Mouse (Mus musculus): ENCODE data around the gene Pnn. TPM values are rescaled to one million over a fixed set of nuclear protein-coding genes. Genes with fewer than 3 reads are reported as not detected.
"Not testable (repeated sequence)": the region's sequence is repeated elsewhere in the genome, so short reads cannot be mapped to it uniquely, and the experiment has no call there.

Gene Pnn
- 10 to 100 TPM; 18.8 to 35.6 (median 25.9) TPM for total RNA-seq (2022)

- peak; percentile 98 for DNase-seq (ENCODE audit: low spot score)
These were observed at the start of gene Pnn for GRCm38 (mm10) chr12:59066448-59067077. Gene Pnn, plus strand, starts transcription at chr12:59066884.

GRCm38 (mm10) chr12:59017970-59018369 lies 48.7 kb upstream of the Pnn start:
- no peak for DNase-seq (ENCODE audit: low spot score)

GRCm38 (mm10) chr12:59019891-59020290 lies 46.8 kb upstream of the Pnn start:
- DNase-seq (ENCODE audit: low spot score): no peak

DNA sequence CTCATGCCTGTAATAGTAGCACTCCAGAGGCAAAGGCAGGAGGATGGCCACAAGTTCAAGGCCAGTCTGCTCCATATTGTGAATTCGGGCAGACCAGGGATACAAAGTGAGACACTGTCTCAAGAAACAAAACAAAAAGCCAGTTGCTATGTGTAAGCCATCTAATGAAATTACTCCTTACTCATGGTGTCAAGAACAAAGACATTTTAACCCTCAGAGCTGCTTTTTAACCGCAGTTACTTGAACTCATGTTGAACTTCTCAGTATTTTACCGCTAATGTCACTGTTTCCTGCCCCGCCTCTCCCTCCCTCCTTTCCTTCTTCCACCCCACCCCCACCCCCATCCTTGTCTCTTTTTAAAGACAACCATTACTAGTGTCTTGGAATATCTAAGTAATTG lies 45.4 kb upstream of the Pnn start:
- no peak for DNase-seq (ENCODE audit: low spot score)

DNA sequence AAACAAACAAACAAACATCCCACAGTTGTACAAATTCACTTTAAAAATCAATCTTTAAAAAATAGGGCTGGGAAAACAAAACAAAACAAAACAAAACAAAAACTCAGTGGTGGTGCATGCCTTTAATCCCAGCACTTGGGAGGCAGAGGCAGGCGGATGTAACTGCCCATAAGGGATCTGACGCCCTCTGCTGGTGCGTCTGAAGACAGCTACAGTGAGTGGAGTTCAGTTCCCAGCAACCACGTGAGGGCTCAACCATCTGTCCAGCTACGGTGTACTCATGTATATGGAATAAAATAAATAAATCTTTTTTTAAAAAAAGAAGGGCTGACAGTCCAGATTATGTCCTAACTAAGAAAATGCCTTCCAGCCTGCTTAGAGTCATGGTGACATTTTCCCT lies 34.6 kb upstream of the Pnn start:
- DNase-seq (ENCODE audit: low spot score): no peak

DNA sequence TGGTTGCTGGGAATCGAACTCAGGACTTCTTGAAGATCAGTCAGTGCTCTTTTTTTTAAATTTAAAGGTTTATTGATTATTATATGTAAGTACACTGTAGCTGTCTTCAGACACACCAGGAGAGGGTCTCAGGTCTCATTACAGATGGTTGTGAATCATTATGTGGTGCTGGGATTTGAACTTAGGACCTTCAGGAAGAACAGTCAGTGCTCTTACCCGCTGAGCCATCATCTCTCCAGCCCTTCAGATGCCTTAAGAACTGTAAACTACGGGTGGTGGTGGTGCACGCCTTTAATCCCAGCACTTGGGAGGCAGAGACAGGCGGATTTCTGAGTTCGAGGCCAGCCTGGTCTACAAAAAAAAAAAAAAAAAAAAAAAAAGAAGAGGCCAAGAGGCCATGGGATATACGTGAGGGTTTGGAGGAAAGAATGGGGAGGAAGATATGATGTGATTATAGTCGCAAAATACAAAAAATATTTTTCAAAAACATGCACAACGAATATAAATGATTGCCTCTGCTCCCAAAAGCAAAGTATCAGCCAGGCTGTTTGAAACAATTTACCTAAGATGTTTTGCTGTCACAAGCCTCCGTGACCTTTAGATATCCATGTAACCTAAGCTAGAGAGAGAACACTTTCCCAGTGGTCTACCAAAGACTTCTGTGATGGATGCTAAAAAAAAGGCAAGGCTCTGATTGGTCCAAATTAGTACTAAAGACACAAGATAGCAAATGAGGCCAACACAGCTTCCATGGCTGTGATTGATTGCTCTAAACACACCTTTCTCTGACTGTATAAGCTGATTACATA lies 27.3 kb upstream of the Pnn start:
- DNase-seq (ENCODE audit: low spot score): no peak

GRCm38 (mm10) chr12:59039971-59040844 lies 26.5 kb upstream of the Pnn start:
- DNase-seq (ENCODE audit: low spot score): peak; percentile 13

- DNase-seq (ENCODE audit: low spot score): no peak
These were observed 25.8 kb upstream of the Pnn start for GRCm38 (mm10) chr12:59040851-59041250.

DNA sequence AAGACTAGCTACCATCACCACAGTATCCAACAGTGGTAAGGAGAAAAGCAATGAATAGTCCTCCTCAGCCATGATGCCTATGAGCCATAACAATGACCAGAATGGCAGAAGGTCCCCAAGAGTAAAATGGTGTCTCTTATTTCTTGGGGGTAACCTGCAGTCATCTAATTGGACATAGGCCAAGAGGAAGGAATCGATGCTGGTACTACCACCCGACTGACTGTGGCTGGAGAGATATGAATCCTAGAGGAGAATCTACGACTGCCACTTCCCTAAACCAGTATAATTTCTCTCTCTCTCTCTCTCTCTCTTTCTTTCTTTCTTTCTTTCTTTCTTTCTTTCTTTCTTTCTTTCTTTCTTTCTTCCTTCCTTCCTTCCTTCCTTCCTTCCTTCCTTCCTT lies 14.2 kb upstream of the Pnn start:
- no peak for DNase-seq (ENCODE audit: low spot score)

DNA sequence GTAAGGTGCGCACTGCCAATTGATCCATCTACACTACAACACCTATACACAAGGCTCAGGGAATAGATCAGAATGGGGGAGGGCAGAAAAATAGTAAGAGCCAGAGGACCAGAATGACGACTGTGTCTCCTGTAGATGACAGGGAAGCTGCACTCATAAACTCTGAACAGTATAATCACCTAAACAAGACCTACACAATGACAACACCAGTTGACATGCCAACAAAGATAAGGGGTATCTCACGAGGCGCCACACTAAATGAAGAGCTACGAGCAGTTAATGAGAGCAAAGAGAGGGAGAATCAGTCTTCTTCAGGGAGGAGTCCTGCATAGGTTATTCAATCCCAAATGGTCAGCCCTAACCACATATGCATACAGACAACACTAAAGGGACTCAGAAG lies 13.5 kb upstream of the Pnn start:
- DNase-seq (ENCODE audit: low spot score): no peak

DNA sequence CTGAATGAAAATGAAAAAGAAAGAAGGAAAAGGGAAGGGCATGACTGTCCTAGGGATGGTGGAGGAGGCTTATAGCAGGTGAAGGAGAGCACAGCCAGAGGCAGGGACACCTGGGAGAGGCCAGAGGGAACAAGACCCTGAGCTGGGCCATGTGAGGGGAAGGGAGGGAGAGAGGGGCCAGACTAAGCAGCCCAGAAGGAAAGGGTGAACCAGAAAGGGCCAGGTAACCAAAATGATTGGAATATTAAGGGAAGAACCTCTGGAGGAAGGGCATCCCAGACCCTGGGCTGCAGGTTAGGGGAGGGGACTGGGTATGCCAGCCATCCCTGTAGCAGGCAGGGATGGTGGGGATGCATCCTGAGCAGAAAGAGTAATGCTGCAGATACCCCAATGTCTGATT lies 12.7 kb upstream of the Pnn start:
- no peak for DNase-seq (ENCODE audit: low spot score)

- DNase-seq (ENCODE audit: low spot score): no peak
These were observed 11.4 kb upstream of the Pnn start for GRCm38 (mm10) chr12:59055196-59055850.

GRCm38 (mm10) chr12:59056222-59056621 lies 10.5 kb upstream of the Pnn start:
- DNase-seq (ENCODE audit: low spot score): no peak

GRCm38 (mm10) chr12:59058242-59058641 lies 8.4 kb upstream of the Pnn start:
- not testable (repeated sequence) for DNase-seq (ENCODE audit: low spot score)

DNA sequence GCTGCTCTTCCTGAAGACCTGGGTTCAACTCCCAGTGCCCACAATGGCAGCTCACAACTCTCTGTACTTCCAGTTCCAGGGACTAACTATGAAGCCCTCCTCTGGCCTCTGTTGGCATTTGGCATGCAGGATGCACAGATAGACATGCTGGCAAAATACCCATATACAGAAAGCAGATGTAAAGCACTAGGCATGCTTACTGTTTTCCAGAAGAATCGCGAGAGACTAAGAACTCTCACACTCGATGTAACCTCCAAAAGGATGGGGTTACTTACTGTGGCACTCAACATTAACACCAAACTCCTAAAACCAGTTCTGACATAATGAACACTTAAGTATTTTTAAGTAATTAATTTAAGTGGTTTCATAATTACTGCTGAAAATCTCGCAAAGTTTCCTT lies 6.4 kb upstream of the Pnn start:
- DNase-seq (ENCODE audit: low spot score): no peak

DNA sequence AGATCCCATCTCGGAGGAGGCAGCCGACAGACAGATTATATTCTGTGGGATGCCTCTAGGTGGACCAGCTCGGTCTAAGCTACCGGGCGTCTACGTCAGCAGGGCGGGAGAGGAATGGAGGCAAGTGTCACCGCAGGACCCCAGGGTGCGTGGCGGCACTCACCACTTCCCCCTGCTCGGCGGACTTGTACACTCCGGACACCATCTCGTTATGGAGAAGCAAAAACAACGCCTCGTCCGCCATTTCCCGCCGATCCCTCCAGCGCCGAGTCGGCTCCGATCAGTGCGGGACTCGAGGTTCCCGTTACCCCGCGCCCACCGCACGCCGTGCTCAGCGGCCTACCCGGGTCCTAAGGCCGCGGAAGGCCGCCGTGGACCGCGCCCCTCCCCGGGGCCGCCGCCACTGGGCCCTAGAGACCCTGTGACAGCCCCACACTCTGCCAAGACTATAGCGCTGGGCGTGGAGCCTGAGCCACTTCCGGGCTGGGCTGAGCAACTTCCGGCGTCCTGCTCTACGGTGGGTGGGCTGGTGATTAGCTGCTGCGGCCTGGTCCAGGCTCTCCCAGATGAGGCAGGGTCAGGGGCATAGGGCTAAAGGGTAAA lies 5.6 kb upstream of the Pnn start, which contains the start of gene Trappc6b:
Trappc6b (minus strand) TSS at position 480 of the 603 bp plus-strand sequence.
- peak; percentile 79 for DNase-seq (ENCODE audit: low spot score)

- no peak for DNase-seq (ENCODE audit: low spot score)
These were observed 1.8 kb upstream of the Pnn start for GRCm38 (mm10) chr12:59064837-59065236.

- no peak for DNase-seq (ENCODE audit: low spot score)
These were observed 908 bp upstream of the Pnn start for GRCm38 (mm10) chr12:59065776-59066175.

- peak; percentile 7 for DNase-seq (ENCODE audit: low spot score)
These were observed 411 bp downstream of the Pnn start for GRCm38 (mm10) chr12:59067095-59067494.

DNA sequence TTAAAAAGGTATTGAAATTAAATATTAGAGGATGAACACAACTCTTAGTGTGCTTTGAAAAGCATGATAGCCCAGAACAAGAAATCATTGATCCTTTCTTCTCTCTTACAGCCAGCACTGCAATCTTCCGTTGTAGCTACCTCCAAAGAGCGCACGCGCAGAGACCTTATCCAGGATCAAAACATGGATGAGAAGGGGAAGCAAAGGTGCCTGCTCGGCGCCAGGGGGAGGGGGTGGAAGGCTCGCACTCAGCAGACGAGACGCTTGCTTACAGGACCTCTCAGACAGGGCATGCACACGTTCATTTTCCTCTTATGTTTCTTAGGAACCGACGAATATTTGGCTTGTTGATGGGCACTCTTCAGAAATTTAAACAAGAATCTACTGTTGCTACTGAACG lies 2.1 kb downstream of the Pnn start:
- DNase-seq (ENCODE audit: low spot score): no peak

DNA sequence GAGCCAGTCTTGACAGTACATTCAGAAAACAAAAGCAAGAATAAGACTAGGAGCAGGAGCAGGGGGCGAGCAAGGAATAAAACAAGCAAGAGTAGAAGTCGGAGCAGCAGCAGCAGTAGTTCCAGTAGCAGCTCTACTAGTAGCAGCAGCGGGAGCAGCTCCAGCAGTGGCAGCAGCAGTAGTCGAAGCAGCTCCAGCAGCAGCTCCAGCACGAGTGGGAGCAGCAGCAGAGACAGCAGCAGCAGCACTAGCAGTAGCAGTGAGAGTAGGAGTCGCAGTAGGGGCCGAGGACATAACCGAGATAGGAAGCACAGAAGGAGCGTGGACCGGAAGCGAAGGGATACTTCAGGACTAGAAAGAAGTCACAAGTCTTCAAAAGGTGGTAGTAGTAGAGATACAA lies 5.6 kb downstream of the Pnn start:
- DNase-seq (ENCODE audit: low spot score): no peak

Measured in heart, adult 8-10 months (tissue).